Mouse (Mus musculus): Measurements from ENCODE around the gene Higd1b. TPM values are rescaled to one million over a fixed set of nuclear protein-coding genes. Genes with fewer than 3 reads are reported as not detected.

Gene Higd1b
- polyA plus RNA-seq, 1 experiment: 72.6 TPM

GRCm38 (mm10) chr11:102864272-102864671, 28.6 kb downstream of the Higd1b start:
- peak; percentile 56 for TF ChIP-seq CTCF (IDR thresholded peaks at IDR 0.05; ENCODE audit: insufficient read depth, low read length)
- no peak for TF ChIP-seq POLR2A (IDR thresholded peaks at IDR 0.05; ENCODE audit: borderline replicate concordance, extremely low read depth, low read depth, low read length)
- 22% methylated on average over 4 of the region's 4 CpGs for WGBS
- no peaks in the 10 kb centered on the region for H3K4me1 ChIP-seq (ENCODE audit: control insufficient read depth, insufficient read depth, low read length)
- peak; percentile 48 for DNase-seq
- no peak overlapping the region for H3K4me3 ChIP-seq (replicated peaks; ENCODE audit: extremely low read depth, low read depth, low read length)

GRCm38 (mm10) chr11:102874801-102875334, 39.2 kb downstream of the Higd1b start:
- H3K4me1 ChIP-seq (ENCODE audit: control insufficient read depth, insufficient read depth, low read length): no peaks in the 10 kb centered on the region
- TF ChIP-seq POLR2A (IDR thresholded peaks at IDR 0.05; ENCODE audit: borderline replicate concordance, extremely low read depth, low read depth, low read length) (no peak), CTCF (IDR thresholded peaks at IDR 0.05; ENCODE audit: insufficient read depth, low read length) (no peak)
- no peak overlapping the region for H3K4me3 ChIP-seq (replicated peaks; ENCODE audit: extremely low read depth, low read depth, low read length)
- no peak for DNase-seq
- 86% methylated on average over 7 of the region's 7 CpGs for WGBS

GRCm38 (mm10) chr11:102879558-102879957, 43.9 kb downstream of the Higd1b start:
- WGBS: 84% methylated on average over 2 of the region's 2 CpGs
- TF ChIP-seq CTCF (IDR thresholded peaks at IDR 0.05; ENCODE audit: insufficient read depth, low read length): no peak
- TF ChIP-seq POLR2A (IDR thresholded peaks at IDR 0.05; ENCODE audit: borderline replicate concordance, extremely low read depth, low read depth, low read length): no peak
- DNase-seq: no peak
- 0 out of 2 replicates have a peak, but pooled peaks cover 3% of the 10 kb centered on the region for H3K4me1 ChIP-seq (ENCODE audit: control insufficient read depth, insufficient read depth, low read length)
- no peak overlapping the region for H3K4me3 ChIP-seq (replicated peaks; ENCODE audit: extremely low read depth, low read depth, low read length)

- peak; percentile 70; the same call in 1 of the 2 replicates for TF ChIP-seq POLR2A (IDR thresholded peaks at IDR 0.05; ENCODE audit: borderline replicate concordance, extremely low read depth, low read depth, low read length)
- no peak for TF ChIP-seq CTCF (IDR thresholded peaks at IDR 0.05; ENCODE audit: insufficient read depth, low read length)
- H3K4me1 ChIP-seq (ENCODE audit: control insufficient read depth, insufficient read depth, low read length): 0 out of 2 replicates have a peak, but pooled peaks cover 3% of the 10 kb centered on the region
- peak within 1 kb of the TSS; percentile 72 for H3K4me3 ChIP-seq (replicated peaks; ENCODE audit: extremely low read depth, low read depth, low read length)
- WGBS: under 1% methylated on average over 62 of the region's 62 CpGs
- DNase-seq: peak; percentile 96
Observed at GRCm38 (mm10) chr11:102880585-102881313, 45.1 kb downstream of the Higd1b start, which contains the start of the genes Eftud2 and Ccdc103. Eftud2 (minus strand) TSS chr11:102880985. Ccdc103 (plus strand) TSS chr11:102881204.

- no peak for DNase-seq
- Histone ChIP-seq H3K4me3 (replicated peaks; ENCODE audit: extremely low read depth, low read depth, low read length) (peak overlapping the region; percentile 72), H3K4me1 (ENCODE audit: control insufficient read depth, insufficient read depth, low read length) (0 out of 2 replicates have a peak, but pooled peaks cover 3% of the 10 kb centered on the region)
- WGBS: 12% methylated on average over 13 of the region's 13 CpGs
- no peak for TF ChIP-seq CTCF (IDR thresholded peaks at IDR 0.05; ENCODE audit: insufficient read depth, low read length)
- TF ChIP-seq POLR2A (IDR thresholded peaks at IDR 0.05; ENCODE audit: borderline replicate concordance, extremely low read depth, low read depth, low read length): no peak
Observed at GRCm38 (mm10) chr11:102881314-102882198, 45.9 kb downstream of the Higd1b start.

- TF ChIP-seq CTCF (IDR thresholded peaks at IDR 0.05; ENCODE audit: insufficient read depth, low read length) (no peak), POLR2A (IDR thresholded peaks at IDR 0.05; ENCODE audit: borderline replicate concordance, extremely low read depth, low read depth, low read length) (no peak)
- 0 out of 2 replicates have a peak, but pooled peaks cover 3% of the 10 kb centered on the region for H3K4me1 ChIP-seq (ENCODE audit: control insufficient read depth, insufficient read depth, low read length)
- 53% methylated on average over 10 of the region's 10 CpGs for WGBS
- H3K4me3 ChIP-seq (replicated peaks; ENCODE audit: extremely low read depth, low read depth, low read length): no peak within 1 kb of the TSS
- DNase-seq: no peak
Observed at GRCm38 (mm10) chr11:102884616-102885219, 49.1 kb downstream of the Higd1b start, which contains the start of gene Fam187a. Fam187a (plus strand) TSS chr11:102885169.

- TF ChIP-seq CTCF (IDR thresholded peaks at IDR 0.05; ENCODE audit: insufficient read depth, low read length) (no peak), POLR2A (IDR thresholded peaks at IDR 0.05; ENCODE audit: borderline replicate concordance, extremely low read depth, low read depth, low read length) (no peak)
- Histone ChIP-seq H3K4me3 (replicated peaks; ENCODE audit: extremely low read depth, low read depth, low read length) (no peak overlapping the region), H3K4me1 (ENCODE audit: control insufficient read depth, insufficient read depth, low read length) (no peaks in the 10 kb centered on the region)
- DNase-seq: no peak
- WGBS: 77% methylated on average over 5 of the region's 5 CpGs
Observed at GRCm38 (mm10) chr11:102887433-102887832, 51.8 kb downstream of the Higd1b start.

Other genes starting within 250 kb of the Higd1b start
- 45.5 and 50.9 TPM in 2 replicates for gene Fzd2, start 231.5 kb upstream of the Higd1b start, polyA plus RNA-seq (2012; rRNA removed)
- not detected in 2 replicates for gene Meioc, start 172.1 kb upstream of the Higd1b start, polyA plus RNA-seq (2012; rRNA removed)
- 4.3 and 5.0 TPM in 2 replicates for gene Ccdc43, start 138.1 kb upstream of the Higd1b start, polyA plus RNA-seq (2012; rRNA removed)
- 3.3 and 3.6 TPM in 2 replicates for gene Adam11, start 74.4 kb upstream of the Higd1b start, polyA plus RNA-seq (2012; rRNA removed)
- 9.1 and 14.8 TPM in 2 replicates for gene Gjc1, start 16.1 kb upstream of the Higd1b start, polyA plus RNA-seq (2012; rRNA removed)
- gene Eftud2, start 45.1 kb downstream of the Higd1b start, polyA plus RNA-seq (2012; rRNA removed): 74.5 and 77.7 TPM in 2 replicates
- gene Ccdc103, start 45.4 kb downstream of the Higd1b start, polyA plus RNA-seq (2012; rRNA removed): 1.00 and 1.3 TPM in 2 replicates
- 0.11 and 0.19 TPM in 2 replicates for gene Fam187a, start 49.3 kb downstream of the Higd1b start, polyA plus RNA-seq (2012; rRNA removed)
- gene Gfap, start 65.1 kb downstream of the Higd1b start, polyA plus RNA-seq (2012; rRNA removed): 0.15 and 0.24 TPM in 2 replicates
- gene Kif18b, start 89.3 kb downstream of the Higd1b start, polyA plus RNA-seq (2012; rRNA removed): 0.61 and 0.99 TPM in 2 replicates
- 0.22 TPM in 2 replicates for gene C1ql1, start 110.8 kb downstream of the Higd1b start, polyA plus RNA-seq (2012; rRNA removed)
- gene Nmt1, start 192.3 kb downstream of the Higd1b start, polyA plus RNA-seq (2012; rRNA removed): 24.0 and 32.2 TPM in 2 replicates
- gene Dcakd, start 192.5 kb downstream of the Higd1b start, polyA plus RNA-seq (2012; rRNA removed): 54.4 and 58.2 TPM in 2 replicates

All from lung, adult 2 months (tissue).